Mouse (Mus musculus) ovary, postnatal 14 days (tissue): ENCODE results near the gene Zcchc13.
A peak's percentile ranks its signal among the peaks of the same experiment; 100 is the strongest.

Experiments
- DNase-seq: peaks from one replicate; pipeline ENCODE4 v3.0.0; 2022; ENCODE audit warnings: low spot score

Gene Zcchc13

DNA sequence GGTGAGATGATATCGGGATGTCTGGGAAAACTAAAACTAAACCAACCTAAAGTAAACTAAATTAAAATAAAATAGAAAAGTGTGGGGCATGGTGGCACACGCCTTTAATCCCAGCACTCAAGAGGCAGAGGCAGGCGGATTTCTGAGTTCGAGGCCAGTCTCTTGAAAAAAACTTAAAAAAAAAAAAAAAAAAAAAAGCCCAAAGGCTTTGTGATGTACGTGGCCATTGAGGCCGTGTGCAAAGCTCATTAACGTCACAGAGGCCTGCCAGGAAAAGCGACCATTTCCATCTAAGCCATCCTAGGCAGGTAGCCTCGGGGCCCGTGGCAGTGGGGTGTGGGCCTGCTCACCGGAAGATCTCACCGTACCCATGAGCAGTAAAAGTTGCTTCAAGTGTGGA, at the start of gene Zcchc13:
TSS of gene Zcchc13 (plus strand) at position 284 of the 400 bp plus-strand sequence.
- DNase-seq: no peak

DNA sequence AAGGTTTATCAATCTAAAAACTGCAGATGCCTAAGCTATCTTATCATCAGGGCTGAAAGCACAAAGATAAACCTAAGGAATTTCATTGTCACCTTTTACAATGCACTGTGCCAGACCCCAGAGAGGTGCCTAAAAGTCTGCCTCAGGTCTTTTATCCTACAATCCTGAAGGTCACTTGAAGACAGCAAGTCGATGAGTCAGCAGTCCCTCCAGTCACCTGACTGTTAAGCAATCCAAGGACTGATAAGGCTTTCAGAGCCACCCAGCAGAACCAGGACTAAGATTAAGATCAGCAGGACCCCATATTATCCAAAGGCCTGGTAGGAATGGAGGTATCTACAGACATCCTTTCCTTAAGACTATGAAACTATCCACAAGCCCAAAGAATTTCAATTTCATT, 46.1 kb upstream of the Zcchc13 start:
- no peak for DNase-seq

DNA sequence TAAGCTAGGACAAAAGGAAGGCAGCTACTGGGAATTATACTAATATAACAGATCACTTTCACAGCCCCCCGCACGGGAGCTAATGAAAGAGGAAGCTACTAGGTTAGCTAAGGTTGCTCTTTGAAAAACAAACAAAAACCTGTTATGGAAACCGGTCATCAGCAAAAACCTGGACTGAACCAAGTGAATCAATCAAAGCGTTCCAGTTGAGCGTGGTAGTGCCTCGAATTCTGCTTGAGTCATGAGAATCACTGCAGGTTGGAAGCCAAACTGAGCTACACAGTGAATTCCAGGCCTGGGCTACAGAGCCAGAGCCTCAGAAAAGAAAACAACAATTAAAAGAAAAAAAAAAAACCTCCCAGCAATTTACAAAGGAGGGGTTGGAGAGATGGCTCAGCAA, 38.3 kb upstream of the Zcchc13 start:
- DNase-seq: no peak

DNA sequence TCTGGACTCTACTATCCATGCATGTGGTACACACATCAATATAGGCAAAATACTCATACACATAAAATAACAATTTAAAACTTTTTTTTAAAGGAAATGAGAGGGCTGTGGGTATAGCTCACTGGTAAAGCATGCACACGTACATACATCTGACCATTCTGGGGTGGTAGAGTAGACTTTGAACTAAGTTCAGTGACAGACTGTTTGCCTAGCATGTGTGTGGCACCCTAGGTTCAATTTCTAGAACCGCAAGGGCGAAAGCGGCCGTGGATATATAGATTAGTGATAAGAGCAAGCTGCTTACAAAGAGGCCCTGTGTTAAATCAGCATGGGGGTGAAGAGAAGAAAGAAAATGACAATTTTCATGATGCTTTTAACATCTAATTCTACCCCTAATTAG, 27.8 kb upstream of the Zcchc13 start:
- no peak for DNase-seq

DNA sequence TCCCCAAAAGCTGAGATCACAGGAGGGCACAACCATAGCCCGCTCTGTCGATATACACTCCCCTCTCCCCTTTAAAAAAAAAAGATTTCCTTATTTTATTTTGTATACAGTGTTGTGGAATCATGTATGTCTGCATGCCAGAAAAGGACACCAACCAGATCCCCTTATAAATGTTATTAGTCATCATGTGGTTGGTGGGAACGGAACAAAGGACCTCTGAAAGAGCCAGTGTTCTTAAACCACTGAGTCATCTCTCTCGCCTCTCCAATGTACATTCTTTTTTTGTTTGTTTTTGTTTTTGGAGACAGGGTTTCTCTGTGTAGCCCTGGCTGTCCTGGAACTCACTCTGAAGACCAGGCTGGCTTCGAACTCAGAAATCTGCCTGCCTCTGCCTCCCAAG, 26.2 kb upstream of the Zcchc13 start:
- DNase-seq: no peak

DNA sequence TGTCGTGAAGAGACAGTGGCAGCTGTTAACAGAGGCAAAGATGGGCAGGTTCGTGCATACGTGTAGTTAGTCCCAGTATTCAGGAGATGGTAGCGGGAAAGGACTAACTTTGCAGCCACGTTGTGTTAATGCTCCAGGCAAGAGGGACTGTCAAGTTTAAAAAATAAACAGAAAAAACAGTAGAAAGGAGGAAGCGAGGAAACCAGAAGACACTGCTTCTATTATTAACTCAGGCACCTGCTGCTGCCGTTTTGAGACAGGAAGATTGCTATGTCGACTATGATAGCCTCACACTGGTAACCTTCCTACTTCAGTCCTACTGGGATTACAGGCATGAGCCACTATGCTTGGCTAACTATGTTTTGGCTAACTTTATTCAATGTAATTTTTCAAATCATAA, 24.9 kb upstream of the Zcchc13 start:
- no peak for DNase-seq

DNA sequence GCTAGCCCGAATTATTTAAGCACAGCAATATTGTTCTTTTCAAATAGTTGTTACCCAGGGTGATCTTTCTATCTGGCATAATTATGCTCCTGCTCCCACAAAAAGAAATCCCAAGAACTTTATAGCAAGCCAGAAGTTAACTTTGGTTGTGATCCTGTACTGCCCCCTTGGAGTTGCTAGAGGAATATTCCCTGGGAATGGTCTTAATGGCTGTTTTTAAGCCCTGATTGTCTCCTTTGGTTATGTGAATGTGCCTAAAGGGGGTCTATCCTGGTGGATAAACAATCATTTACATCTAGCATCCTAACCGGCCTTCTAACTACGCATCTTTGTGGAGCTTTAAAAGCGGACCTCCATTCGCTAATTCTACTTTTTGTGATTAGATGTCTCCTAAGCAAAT, 20.0 kb upstream of the Zcchc13 start:
- no peak for DNase-seq

DNA sequence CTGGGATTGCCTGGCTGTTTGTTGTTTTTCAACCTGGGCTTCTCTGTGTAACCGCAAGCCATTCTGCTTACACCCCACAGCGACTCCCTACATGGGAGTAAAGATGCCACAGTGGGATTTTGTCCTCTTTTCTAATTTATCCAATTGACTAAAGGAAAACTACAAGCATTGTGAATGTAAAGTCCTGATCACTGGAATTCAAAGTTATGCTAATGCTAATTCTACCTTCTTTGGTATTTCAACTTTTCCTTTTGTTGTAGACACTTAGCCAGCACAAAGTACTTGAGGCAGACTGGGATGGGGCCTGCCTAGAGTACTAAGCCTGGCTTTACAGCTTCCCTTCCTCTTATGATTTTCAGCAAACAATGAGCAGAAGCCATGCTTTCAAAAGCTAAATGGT, 18.9 kb upstream of the Zcchc13 start:
- no peak for DNase-seq

DNA sequence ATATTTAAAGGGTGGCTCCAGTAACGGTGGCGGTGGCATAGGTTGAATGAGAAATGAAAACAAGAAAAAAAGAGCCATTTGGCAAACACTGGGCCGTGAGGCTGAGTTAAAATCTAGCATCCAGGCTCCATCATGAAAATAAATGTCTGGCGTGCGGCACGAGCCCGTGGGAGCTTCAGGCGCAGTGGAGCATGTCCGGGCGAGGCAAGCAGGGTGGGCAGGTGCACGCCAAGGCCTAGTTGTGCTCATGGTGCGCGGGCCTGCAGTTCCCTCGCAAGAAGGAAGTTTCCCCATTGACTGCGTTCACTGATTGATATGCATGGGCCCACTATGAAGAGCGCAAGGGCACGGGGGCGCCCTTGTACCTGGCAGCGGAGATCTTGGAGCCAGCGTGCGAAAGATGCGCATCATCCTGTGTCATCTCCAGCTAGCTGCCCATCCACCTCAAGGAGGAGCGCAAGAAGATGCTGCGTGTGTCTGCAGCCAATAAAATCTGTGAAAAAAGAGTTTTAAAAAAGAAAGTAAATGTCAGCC, 15.6 kb upstream of the Zcchc13 start:
- DNase-seq: no peak

DNA sequence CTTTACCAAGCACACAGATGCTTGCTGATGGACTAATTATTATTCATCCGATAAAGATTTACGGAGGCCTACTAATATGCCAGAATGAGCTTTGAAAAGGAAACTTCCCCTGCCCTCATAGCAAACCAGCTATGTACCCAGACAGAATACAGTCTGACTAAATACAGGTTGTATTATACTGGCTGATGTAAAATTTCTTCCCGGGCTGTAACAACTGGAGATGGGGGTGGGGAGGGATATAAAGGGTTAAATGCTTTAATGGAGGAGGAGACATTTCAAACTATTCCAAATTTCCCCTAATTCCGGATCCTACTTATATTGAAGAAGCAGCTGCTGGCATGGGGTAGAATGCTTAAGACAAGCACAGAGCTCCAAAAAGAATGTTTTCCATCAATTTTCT, 14.9 kb upstream of the Zcchc13 start:
- DNase-seq: no peak

DNA sequence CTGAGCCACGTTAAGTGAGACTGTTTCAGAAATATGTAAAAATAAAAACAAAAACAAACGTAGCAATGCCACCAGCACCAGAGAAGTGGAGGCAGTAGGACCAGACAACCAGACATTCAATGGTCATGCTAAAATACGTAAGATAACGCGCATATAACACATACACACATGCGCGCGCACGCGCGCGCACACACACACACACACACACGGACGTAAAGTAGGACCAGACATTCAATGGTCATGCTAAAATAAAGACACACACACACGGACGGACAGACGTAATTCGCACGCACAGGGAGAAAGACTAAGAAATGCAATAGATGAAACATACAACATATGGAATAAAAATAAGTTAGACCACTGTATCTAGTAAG, 14.2 kb upstream of the Zcchc13 start:
- DNase-seq: peak; percentile 27

DNA sequence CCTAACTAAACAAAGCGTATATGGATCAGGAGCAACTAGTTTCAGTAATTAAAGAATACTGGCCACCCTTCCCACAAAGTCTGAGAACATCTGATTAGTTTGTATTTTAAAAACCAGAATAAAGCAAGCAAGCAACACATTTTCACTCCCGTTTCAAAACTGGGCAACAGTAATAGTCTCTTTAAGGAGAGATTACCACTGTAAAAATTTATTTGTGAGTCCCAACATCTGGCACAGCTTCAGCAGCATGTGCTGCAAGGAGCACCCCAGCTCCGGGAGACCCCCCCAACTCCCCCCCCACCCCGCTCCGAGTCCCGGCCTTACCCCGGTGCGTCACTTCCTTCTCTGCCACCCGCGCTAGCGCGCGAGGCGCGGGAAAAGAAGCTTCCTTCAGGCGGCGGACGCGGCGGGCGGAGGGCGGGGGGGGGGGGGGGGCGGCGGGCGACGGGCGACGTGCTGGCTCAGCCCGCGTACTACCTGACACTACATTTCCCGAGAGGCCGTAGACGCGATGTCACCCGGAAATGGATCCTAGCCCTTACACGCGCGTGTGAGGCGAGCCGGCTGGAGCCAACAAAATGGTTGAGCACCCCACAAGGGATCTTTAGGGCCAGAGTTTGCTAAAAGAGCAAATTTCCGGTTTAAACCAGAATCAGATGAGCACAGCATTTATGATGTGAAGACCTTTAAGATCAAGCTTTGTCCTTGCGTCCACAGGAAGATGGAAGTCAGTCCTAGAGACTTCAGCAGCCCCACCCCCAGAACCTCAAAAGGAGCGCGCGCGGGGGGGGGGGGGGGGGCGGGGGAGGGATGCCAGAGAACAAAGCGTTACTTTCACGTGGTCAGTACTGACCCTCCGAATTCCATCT, 13.6 kb upstream of the Zcchc13 start:
- DNase-seq: peak; percentile 71

DNA sequence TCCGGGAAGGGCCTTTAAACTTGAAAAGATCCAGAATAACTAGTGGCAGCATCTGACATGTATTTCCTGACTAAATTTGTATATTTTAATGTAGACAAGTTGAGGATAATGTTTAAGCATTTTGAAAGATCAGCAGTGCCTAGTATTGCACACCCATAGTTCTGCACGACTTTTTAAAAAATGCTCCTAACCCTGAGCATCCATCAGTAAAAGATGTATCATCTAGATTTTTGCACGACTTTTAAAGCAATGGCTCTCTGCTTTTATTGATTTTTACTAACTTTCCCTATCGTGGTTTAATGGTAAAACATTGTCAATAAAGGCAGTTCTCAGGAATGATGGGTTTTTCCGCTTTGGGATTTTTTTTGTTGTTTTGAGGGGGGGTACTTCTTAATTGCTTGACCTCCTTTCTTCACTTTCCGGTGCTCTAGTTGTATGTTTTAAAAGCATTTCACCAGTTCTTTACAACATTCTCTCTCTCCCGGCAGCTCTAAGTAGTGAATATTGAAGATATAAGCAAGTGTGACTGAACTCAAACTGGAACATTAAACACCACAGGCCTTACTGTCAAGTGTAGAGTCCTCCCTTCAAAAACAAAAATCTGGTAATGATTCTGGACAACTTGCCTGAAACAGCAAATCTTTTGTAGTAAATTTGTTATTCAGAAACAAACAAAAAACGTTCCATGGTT, 12.8 kb upstream of the Zcchc13 start:
- DNase-seq: no peak

DNA sequence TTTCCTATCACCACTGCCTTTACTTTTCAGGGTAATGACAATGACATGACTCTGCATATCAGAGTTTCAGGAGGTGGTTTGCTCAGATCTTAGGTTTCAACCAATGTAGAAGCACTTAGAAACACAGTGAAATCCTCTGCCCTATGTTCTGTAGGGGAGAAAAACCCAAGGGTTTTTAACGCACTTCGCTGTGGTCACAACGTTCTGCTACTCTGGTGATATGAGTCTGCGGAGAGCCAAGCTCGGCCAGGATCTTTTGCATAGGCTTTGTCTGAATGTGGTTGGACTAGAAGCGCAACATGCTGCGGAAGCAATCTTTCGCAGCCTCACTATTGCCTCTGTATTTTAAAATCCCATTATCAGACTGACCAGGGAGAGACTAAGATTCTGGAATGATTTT, 8.6 kb upstream of the Zcchc13 start:
- DNase-seq: no peak

DNA sequence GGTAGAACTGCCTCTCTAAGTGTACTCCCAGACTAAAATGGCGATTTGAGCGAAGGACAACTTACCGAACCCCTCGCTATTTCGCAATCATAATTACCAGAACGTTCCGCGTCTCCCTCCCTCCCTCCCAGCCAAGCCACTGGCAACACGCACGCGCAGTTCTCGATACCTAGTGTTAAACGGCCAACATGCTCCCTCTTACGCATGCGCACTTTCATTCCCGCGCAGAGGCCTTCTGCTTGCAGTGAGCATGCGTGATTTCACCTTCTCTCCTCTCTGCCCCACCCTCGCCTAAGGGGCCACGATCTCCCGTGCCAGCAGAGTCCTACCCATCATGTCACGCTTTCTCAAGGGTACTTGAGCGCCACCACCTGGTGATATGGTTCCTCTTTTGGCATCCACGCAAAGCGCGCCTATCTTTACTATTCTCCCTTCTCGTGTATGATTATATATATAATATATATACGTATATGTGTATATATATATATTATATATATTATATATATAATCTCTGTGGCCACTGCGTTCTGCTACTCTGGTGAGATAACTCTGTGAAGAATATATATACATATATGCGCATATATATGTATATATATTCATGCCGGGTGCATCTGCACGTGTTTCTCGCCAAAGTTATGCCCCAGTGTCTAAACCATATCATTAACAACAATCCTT, 8.0 kb upstream of the Zcchc13 start:
- DNase-seq: peak; percentile 90

DNA sequence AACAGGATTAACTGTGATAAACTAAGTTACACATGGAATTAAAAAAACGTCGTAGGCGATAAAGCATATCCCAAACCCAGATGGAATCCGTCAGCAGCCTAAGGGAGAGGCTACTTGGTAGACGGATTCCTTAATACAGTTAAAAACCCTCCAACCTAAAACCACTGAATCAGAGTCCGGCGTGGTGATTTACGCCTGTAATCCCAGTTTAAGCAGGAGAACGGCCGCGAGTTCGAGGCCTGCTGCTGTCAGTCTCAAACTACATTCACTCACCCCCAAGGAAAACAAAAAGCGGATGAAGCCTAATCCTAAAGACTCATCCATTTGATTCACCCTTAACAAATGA, 7.5 kb upstream of the Zcchc13 start:
- DNase-seq: no peak

DNA sequence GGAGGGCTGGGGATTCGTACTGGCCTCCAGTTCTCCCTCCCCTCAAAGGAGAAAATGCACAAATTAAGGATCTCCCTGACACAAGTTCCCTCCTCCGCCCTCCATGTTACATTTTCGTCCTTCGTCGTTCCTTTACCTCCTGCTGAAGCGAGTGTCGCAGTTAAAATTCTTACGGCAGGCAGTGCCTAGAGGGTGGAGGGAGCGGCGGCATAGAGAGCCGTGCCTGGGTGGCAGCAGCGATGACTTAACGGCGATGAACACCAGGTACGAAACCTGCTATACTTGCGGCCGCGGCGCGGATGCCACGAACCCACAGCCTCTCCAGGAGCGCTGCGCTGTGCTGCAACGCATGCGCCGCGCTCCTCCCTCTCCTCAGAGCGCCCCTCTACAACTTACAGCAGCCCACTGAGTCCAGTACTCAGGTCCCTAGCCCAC, 7.0 kb upstream of the Zcchc13 start:
- peak; percentile 16 for DNase-seq

DNA sequence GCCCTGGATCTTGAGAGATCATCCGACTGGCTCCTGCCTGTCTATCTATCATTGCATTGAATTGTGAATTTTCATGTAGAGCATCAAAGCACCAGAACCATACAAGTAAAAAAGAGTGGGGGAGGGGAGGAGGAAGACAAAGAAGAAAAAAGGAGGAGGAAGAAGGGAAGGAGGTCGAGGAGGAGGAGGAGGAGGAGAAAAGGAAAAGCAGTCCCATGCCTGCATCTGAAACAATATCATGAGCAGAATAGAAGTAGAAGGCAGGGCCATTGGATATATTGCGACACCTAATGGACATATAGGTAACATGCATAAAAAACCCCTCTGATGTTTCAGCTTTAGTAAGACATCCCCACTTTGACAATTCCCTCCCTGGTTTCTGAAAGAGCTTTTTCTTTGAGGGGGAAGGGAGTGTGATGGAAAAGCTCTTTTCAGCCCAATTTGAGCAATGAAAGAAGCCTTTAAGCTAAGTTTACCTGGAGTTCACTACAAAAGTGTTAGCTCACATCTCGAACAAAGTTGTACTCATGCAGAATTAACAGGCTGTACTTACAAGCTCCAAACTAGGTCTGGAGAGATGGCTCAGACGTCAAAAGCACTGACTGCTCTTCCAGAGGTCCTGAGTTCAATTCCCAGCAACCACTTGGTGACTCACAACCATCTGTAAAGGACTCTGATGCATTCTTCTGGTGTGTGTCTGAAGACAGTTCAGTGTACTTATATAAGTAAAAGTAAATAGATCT, 5.8 kb upstream of the Zcchc13 start:
- no peak for DNase-seq

DNA sequence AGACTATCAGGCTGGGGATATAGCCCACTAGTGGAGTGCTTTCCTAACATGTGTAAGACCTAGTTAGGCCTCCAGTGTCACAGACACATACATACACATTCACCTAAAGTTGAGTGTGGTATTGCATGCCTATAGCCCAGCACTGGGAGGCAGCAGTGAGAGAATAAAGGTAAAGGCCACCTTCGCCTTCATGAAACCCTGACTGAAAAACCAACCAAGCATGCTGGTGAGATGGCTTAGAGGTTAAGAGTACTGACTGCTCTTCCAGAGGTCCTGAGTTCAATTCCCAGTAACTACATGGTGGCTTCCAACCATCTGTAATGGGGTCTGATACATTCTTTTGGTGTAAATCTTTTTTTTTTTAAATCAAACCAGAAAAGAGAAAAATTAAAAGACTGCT, 1.5 kb upstream of the Zcchc13 start:
- DNase-seq: no peak

DNA sequence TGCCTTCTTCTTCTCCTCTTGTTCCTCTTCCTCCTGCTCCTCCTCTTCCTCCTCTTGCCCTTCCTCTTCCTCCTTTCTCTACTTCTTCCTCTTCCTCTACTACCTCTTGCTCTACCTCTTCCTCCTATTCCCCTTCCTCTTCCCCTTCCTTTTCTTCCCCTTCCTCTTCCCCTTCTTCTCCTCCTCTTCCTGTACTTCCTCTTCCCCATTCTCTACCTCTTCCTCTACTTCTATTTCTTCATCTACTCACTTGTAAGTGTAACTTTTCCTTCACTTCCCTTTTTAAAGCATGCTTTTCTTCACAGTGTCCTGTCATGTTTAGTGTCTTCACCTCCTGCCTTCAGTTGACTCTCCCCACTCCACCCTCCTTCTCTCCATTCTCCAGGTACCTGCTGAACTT, 3.5 kb downstream of the Zcchc13 start:
- no peak for DNase-seq

DNA sequence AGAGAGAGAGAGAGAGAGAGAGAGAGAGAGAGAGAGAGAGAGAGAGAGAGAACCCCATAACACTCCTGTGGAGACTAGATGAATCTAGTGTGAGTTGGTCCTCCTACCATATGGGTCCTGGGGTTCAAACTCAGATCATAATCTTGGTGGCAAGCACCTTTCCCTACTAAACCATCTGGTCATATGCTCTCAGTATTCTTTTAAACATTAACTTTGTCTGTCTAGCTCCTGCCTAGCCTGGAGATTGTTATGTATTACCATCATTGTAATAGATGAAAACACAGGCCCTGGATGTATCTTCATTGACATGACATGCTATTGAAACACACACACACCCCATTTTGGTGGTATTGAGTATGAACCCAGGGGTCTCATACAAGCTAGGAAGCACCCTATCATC, 5.6 kb downstream of the Zcchc13 start:
- DNase-seq: no peak

DNA sequence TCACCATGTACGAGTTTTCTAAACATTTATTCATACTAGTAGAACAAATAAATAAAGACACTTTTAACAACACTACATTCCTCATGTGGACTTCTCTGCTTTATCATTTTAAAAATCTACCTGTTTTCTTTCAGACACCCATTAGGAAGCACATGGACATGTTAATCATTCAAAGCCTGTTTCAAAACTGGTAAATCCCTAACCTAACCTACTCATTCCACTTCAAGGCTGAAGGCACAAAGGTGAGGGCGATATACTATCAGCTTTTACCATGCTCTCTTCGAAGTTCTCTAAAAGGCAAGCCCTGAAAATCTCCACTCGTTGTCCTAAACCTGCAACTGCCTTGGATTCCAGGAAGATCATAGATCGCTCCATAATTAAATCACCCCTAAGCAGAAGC, 8.2 kb downstream of the Zcchc13 start:
- DNase-seq: no peak
